Mouse (Mus musculus) thymus, postnatal 36 days (tissue): Measurements from ENCODE around the gene Adam17.

Experiments used
- DNase-seq, 2 experiments: peaks; one replicate each; pipeline ENCODE4 v3.0.0; 2022; ENCODE audit warnings: mixed read lengths in 2 of 2

Adam17 gene

GRCm38 (mm10) chr12:21350113-21350876 lies 23.1 kb downstream of the Adam17 start:
- DNase-seq, result no peak

GRCm38 (mm10) chr12:21346972-21347371 lies 26.5 kb downstream of the Adam17 start:
- DNase-seq, result no peak

- no peak for DNase-seq
These were observed 32.8 kb downstream of the Adam17 start for GRCm38 (mm10) chr12:21340674-21341073.

GRCm38 (mm10) chr12:21337171-21337570 lies 36.3 kb downstream of the Adam17 start:
- DNase-seq, result no peak

- peak in 1 of 2 experiments; percentile 22 for DNase-seq
These were observed 37.6 kb downstream of the Adam17 start for GRCm38 (mm10) chr12:21335869-21336268.

GRCm38 (mm10) chr12:21333766-21334165 lies 39.7 kb downstream of the Adam17 start:
- DNase-seq, result no peak

- no peak for DNase-seq
These were observed 40.4 kb downstream of the Adam17 start for GRCm38 (mm10) chr12:21333021-21333420.

GRCm38 (mm10) chr12:21331711-21332110 lies 41.7 kb downstream of the Adam17 start:
- DNase-seq, result no peak

- no peak for DNase-seq
These were observed 42.4 kb downstream of the Adam17 start for GRCm38 (mm10) chr12:21330961-21331576.

GRCm38 (mm10) chr12:21329661-21330400 lies 43.6 kb downstream of the Adam17 start:
- no peak for DNase-seq

GRCm38 (mm10) chr12:21326325-21326724 lies 47.1 kb downstream of the Adam17 start:
- DNase-seq, result no peak

GRCm38 (mm10) chr12:21325266-21325665 lies 48.2 kb downstream of the Adam17 start:
- no peak for DNase-seq

GRCm38 (mm10) chr12:21324101-21324500 lies 49.3 kb downstream of the Adam17 start:
- DNase-seq, result no peak

GRCm38 (mm10) chr12:21322856-21323255 lies 50.6 kb downstream of the Adam17 start:
- no peak for DNase-seq

- DNase-seq, result no peak
These were observed 51.1 kb downstream of the Adam17 start for GRCm38 (mm10) chr12:21322296-21322695.

GRCm38 (mm10) chr12:21321170-21321569 lies 52.3 kb downstream of the Adam17 start:
- DNase-seq, result no peak

GRCm38 (mm10) chr12:21320317-21320716 lies 53.1 kb downstream of the Adam17 start:
- no peak for DNase-seq

GRCm38 (mm10) chr12:21318143-21318895 lies 55.1 kb downstream of the Adam17 start:
- DNase-seq, result peak; percentile 80 to 81

- DNase-seq, result no peak
These were observed 56.6 kb downstream of the Adam17 start for GRCm38 (mm10) chr12:21316869-21317265.

GRCm38 (mm10) chr12:21315923-21316868 lies 57.2 kb downstream of the Adam17 start, which contains the start of gene Iah1:
TSS of gene Iah1 (plus strand) at chr12:21316389.
- peak; percentile 92 for DNase-seq

- no peak for DNase-seq
These were observed 61.2 kb downstream of the Adam17 start for GRCm38 (mm10) chr12:21312201-21312600.

GRCm38 (mm10) chr12:21306721-21307120 lies 66.7 kb downstream of the Adam17 start:
- no peak for DNase-seq
